Mouse (Mus musculus): ENCODE results near the gene Ptcd1.

DNA sequence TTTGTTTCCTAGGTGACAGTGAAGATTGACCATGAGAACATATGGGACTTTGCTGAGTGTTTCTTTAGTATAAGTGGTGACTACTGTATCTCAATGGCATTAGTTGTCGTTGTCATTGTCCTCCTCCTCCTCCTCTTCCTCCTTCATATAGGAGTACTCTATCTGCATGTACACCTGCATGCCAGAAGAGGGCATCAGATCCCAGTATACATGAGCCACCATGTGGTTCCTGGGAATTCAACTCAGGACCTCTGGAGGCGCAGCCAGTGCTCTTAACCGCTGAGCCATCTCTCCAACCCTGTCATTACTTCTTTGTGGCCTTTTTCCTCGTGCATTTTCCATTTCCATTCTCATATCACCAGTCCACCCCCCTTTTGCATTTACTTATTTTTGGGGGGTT lies 47.8 kb upstream of the Ptcd1 start:
- TF ChIP-seq MAX (IDR thresholded peaks at IDR 0.05): no peak
- TF ChIP-seq CTCF (IDR thresholded peaks at IDR 0.05; ENCODE audit: control insufficient read depth, insufficient read depth, insufficient read length): no peak
- no peak for TF ChIP-seq MYOD1 (IDR thresholded peaks at IDR 0.05; ENCODE audit: control insufficient read depth, insufficient read length, low read depth)

Data from C2C12 (cell line).